Mouse (Mus musculus): Measurements from ENCODE around the gene Thegl.
A peak's percentile ranks its signal among the peaks of the same experiment; 100 is the strongest.
"Not testable (repeated sequence)": the region's sequence is repeated elsewhere in the genome, so short reads cannot be mapped to it uniquely, and the experiment has no call there.

Thegl gene

DNA sequence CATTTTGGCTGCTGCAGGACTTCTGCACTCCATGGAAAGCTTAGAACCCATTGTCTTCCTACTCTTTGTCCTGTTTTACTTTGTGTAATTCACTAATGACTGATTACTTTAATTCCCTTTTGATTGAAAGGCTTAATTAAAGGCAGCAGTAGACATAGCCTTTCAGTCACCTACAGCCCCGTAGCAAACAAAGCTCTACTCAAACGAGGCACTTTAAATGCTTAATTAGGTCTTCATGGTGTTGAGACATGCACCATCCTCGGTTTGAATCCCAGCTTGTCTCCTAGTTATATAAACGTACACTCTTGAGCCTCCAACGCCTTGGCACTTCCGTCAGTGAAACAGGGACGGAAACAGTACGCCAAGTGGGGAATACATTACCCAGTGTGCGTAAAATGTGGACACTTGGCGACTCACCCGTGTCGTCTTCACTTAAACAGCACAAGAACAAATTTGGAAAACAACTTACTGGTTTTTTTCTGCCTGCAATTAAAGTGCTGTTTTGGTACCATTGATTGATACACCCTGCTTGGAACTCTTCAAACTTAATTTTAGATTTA lies 41.1 kb downstream of the Thegl start:
- no peak for DNase-seq

DNA sequence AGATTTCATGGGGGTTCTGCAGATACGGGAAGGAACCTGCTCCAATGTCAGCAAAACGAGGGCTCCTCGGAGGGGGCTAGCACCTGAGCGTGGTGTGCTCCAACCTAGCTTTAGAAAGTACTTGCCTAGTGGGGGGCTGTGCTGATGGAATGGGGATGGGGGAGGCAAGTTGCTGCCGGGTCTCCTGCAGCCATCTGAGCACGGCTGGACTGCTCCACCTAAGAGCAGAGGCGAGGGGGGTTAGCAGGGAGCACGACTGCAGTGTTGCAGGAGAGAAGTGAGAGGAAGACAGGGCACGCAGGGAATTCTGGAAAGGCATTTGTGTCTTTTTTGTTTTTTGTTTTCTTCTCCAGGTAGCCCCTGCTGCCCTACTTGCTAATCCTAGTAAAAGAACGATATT lies 44.5 kb downstream of the Thegl start:
- DNase-seq = no peak

- DNase-seq = peak; percentile 68 to 82
Observed at GRCm38 (mm10) chr5:77061372-77062038, 45.7 kb downstream of the Thegl start.

DNA sequence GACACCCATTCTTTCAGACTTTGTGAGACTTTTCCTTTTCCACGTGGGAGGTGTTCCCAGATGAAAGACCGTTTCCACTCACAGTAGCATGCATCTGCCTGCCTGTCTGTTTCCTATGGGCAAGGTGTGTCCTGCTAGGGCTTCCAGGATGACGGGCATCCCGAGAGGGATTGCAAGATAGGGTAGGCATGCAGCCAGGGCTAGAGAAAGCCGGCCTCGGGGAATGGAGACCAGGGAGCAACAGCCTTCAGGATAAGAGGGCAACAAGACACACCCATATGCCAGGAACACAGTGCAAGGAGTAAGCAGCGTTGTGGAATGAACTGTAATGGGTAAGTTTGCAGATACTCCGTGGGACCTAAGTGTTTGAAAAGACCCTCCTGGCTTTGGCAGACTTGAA lies 51.5 kb downstream of the Thegl start:
- DNase-seq = no peak

DNA sequence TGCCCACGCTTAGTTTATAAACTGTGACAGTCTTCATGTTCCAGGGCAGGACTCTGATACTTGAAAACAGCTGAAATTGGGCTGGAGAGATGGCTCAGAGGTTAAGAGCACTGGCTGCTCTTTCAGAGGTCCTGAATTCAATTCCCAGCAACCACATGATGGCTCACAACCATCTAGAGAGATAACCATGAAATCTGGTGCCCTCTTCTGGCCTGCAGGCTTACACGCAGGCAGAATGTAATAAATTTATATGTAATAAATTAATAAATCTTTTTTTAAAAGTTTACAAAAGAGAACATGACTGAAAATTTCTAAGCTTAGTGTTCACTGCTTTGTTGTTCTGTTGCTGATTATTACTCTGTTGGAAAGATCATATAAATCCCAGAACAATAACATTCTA lies 55.2 kb downstream of the Thegl start:
- no peak for DNase-seq

- DNase-seq = peak in 1 of 2 experiments; percentile 29
Observed at GRCm38 (mm10) chr5:77071626-77072025, 55.8 kb downstream of the Thegl start.

DNA sequence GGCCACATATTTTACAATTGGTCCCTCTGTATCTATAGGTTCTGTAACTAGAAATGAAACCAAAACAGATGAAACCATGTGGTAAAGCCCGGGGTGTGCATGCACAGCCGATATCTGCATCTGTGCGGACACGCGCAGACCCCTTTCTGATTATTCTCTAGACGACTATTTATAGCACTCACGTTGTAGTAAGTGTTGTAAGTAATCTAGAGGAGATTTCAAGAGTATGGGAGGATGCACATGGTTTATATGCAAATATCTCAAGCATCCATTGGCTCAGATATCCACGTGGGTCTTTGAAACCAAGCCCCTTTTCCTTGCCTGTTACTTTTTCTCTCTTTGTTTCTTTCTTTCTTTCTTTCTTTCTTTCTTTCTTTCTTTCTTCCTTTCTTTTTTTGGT lies 58.0 kb downstream of the Thegl start:
- no peak for DNase-seq

DNA sequence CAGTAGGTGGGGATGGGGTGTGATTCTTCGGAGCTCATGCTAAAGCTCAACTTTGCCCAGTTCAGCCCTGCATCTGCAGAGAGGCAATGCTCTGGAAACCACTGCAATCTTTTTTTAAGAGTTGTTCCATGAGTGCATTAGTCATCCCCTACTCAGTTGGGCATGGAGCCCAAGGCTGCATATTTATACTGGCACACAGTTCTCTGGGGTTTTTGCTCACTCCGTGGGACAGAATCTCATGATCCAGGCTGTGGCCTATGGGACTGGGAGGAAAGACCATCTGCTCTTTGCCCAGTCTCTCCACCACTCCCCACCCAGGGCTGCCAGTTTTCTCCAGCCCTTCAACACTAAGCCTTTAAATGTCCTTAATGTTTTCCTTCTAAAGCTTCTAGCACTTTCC lies 59.1 kb downstream of the Thegl start:
- DNase-seq = no peak

- DNase-seq = peak in 1 of 2 experiments; percentile 15
Observed at GRCm38 (mm10) chr5:77075951-77076350, 60.1 kb downstream of the Thegl start.

- no peak for DNase-seq
Observed at GRCm38 (mm10) chr5:77080761-77081160, 64.9 kb downstream of the Thegl start.

- no peak for DNase-seq
Observed at GRCm38 (mm10) chr5:77082735-77083134, 66.9 kb downstream of the Thegl start.

DNA sequence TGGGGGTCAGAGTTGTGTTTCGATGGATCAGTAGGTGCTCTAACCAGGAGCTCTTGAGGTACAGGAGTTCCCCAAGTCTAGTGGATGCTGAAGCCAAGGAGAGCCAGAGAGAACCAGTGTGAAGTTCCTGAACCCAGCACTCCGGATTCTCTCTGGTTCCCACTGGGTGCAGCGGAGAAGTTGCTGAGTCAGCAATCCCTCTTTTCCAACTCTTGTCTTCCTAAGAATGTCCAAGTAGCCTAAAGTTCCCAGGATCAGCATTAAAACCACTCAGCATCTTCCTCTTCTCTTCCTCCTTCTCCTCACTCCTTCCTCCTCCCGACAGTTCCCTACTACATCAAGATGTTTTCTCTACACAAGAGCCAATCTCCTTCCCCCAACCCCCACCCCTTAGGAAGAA lies 68.6 kb downstream of the Thegl start:
- no peak for DNase-seq

- DNase-seq = no peak
Observed at GRCm38 (mm10) chr5:77085753-77086450, 70.1 kb downstream of the Thegl start.

DNA sequence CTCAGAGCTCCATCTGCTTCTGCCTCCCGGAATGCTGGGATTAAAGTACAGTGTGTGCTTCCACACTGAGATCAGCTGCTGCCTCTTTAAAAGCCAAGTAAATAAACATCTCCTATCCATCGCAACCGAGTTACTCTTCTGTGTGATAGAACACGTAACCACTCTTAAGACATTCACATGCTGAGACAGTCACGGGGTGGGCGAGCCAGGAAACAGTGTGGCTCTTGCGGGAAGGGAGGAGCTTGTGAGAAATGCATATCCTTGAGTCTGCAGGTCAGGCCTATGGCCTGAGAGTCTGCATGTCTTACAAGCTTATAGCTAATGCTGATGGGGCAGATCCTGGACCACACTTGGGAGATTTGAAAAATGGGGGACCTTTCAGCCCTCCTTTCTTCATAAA lies 70.7 kb downstream of the Thegl start:
- DNase-seq = no peak

DNA sequence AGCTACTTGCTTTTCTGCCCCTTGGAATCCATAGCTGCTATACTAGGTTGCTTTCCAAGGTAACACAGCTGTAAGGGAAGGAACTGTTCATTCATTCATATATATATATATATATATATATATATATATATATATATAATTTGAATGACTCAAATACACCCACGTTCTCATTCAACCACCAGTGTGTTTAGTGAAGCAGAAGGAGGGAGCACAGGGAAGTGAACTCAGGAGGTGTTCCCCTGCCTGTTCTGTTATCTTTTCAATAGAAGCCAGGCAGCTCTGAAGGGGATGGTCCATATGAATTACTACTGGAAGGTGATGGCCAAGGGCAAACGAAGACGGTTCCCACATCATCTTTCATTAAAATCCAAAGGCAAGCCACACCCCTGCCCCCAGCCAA lies 71.3 kb downstream of the Thegl start:
- no peak for DNase-seq

GRCm38 (mm10) chr5:77089294-77089693 lies 73.5 kb downstream of the Thegl start:
- DNase-seq = peak; percentile 74 to 75

GRCm38 (mm10) chr5:77089901-77090300 lies 74.1 kb downstream of the Thegl start:
- no peak for DNase-seq

DNA sequence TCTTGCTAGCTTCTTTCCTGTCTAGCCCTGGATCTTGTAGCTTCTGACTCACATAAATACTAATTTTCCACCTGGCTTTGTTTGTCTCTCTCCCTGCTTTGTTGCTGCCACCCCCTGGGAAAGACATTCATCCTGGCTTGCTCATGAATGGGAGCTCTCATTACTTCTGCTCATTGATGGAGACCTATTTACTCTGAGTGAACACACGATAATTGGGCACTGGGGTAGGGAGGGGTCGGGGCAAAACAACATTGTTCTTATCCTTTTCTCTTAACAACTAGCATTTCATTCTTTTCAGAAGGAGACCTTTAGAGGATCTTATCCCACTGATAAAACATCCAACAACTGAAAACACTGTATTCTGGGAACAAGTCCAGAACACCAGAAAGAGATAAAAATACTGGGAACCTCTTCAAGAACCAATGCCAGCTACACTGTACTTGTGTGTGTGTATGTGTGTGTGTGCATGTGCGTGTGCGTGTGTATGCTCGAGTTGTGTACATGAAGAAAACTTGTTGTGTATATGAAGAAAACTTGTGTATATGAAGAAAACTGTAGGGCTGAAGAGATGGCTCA lies 74.8 kb downstream of the Thegl start:
- DNase-seq = no peak

DNA sequence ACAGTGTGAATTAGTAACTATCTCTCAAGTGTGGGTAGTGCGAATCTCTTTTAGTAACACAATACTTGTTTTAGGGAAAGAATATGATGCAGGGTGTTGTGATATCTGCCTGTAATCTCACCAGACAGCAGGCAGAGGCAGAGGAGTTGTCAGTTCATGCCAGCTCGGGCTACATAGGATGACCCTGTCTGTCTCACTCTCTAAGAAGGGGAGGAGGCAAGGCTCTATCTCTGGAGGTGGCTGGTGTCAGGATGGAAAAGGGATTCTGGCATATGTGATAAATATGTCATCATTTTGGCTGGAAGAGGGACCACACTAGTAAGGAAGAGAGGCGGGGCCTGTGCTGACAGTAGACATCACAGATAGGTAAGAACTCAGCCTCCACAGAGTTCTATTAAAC lies 76.1 kb downstream of the Thegl start:
- no peak for DNase-seq

DNA sequence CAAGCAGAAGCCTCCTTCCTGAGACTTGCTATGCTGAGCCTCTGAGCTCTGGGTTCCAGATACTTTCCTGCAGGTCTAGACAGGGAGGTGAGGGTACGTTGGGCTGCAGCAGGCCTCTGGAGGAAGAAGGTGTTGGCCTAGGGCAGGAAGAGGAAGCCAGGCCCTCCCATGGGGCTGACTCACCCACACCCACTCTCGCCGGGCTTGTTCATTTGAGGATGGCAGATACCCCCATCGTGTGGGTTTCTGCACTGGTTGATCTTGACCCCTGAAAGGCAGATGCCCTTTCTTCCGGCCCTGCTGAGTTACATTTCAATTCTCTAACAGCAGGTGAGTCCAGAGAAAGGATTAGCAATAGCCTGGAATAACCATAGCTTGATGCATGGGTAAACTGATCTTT lies 76.7 kb downstream of the Thegl start:
- DNase-seq = no peak

DNA sequence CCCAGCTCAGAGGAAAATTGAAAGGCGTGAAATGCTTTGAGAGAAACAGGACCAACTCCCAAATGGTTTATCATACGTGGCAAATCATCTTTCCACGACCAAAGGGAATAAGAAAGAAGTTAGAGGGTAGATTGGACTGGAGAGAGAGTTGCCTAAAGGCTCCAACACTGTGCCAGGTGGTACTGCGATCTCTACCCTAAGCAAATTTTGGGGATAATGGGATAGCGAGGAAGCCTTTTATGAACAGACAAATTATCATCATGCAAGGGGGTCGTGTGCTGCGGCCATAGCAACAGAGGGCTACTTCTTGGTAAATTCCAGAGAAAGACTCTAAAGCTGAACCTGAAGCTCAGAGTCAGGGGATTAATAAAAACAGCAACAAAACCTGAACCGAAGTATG lies 78.1 kb downstream of the Thegl start:
- DNase-seq = no peak

GRCm38 (mm10) chr5:77094510-77095491 lies 79.0 kb downstream of the Thegl start:
- peak; percentile 54 to 59 for DNase-seq

DNA sequence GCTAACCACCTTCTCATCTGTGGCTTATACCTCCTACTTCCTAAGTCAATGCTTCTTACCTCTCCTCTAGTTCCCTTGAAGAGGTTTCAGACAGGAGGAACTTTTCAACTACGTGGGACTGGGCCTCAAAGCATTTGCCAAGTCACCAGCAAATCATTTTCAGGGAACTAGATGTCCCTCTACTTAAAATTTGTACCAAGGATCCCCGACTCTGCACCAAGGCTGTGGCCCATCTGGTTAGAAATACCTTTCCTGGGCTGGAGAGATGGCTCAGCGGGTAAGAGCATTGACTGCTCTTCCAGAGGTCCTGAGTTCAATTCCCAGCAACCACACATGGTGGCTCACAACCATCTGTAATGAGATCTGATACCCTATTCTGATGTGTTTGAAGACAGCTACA lies 80.4 kb downstream of the Thegl start:
- DNase-seq = not testable (repeated sequence)

Data from cerebellum, postnatal 14 days (tissue).